Mouse (Mus musculus) spleen, adult 18-20 months (tissue): ENCODE data around the gene Gm20388.

Experiments used
- DNase-seq, 2 experiments: peaks; one replicate each; pipeline ENCODE4 v3.0.0; 2022; ENCODE audit warnings: mixed read lengths in 2 of 2

Gene Gm20388

DNA sequence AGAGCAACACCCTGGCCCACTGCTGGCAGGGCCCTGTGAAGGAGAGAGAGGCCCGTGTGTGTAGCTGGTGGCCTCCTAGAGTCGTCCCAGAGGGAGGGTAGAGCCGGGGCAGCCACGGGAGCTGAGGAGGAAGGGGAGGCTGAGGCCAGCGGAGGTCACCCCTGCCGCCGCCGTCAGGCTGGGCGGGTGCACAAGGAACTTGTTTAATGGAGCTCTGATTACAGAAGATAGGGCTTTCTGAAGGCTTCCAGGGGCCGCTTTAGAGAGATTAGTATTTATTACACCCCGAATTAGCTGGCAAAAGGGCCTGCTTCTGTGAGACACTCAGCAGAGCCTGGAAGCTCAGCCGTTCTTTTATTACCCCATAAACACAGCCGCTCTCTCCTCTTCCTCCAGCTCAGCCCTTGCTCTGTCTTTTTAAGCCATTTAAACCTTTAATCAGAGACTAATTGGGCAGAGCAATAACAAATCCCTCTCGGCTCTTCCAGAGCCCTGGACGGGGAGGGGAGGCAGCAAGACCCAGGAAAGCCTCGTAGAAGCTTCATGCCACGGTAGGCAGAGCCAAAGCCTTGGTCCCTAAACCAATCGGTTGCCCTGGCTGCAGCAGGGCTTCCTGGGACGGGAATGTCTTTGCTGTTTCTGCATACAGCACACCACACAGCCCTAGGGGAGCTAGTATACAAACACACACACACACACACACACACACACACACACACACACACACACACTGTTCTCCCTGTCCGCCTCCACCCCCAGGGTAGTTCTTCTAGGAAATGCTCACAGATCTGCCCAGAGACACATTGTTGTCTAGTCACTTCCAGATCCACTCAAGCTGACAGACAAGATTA, 1448.7 kb downstream of the Gm20388 start:
- no peak for DNase-seq

DNA sequence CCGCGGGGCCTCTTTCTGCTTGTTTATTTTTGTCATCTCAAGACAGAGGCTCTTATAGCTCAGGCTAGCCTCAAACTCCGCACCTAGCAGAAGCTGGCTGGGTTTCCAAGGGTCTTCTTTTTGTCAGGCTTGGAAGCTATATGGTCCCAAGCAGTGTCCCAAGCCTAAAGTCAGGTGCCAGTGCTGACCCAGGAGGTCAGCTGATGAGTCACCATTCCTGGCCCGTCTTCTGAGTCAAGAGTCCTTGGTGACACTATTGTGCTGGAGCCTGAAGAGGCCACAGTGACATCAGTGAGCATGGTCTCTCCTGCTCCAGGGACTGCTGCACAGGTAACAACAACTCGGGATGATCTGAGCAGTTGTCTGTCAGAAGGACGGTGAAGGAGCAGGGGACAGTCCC, 1449.4 kb downstream of the Gm20388 start:
- DNase-seq = no peak

DNA sequence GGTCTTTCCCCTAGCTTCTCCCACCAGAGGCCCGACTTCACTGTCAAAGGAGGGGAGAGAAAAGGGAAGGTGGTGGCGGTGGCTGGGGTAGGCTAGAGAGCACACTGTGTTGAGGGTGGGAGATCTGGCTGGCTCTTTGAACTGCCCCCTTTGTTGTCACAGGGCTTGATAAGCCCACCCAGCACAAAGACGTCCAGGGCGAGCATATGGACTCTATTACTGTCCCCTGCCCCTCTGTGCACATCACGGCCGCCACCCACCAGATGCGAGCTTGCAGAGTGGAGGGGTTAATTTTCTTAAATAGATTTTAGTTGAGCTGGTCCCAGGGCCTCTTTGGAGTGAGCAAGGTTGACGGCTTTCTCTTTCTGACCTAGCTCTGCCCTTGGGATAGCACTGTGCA, 1450.5 kb downstream of the Gm20388 start:
- DNase-seq = no peak

- DNase-seq = no peak
Measured at GRCm38 (mm10) chr8:121364646-121365045, 1454.0 kb downstream of the Gm20388 start.

DNA sequence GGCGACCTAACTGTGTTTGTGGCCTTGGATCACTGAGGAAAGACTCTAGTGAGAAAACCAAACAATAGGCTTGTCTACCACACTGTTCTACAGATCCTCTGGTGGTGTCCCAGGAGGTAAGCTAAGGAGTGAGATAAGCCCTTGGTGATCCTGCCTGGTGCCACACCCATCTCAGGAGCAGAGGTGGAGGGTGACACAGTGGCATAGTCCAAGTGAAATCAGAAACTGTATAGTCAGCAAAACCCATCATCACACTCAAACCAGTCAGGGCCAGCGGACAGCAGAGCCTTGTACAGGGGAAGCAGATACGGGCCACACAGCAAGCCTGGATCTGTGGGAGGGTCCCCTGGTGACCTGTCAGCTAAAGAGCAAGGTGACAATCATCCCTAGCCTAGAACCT, 1454.5 kb downstream of the Gm20388 start:
- no peak for DNase-seq

DNA sequence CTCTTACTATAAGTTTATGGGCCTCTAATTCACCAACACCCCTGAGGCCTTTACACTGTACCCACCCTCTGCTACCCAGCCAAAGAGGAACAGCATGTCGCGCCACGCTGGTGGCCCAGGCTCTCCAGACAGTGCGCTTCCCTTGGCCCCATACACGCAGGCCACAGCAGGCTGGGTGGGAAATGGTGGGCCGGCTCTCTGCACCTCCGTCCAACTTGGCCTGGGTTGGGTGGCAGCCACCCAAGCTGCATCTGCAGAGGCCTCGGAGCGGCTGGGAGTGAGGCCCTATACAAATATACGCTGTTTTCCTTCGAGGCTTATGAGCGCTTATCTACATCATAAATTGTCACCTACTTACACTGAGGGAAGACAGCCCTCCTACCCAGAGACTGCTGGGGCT, 1456.0 kb downstream of the Gm20388 start:
- no peak for DNase-seq

- no peak for DNase-seq
Measured at GRCm38 (mm10) chr8:121368799-121369198, 1458.2 kb downstream of the Gm20388 start.

- no peak for DNase-seq
Measured at GRCm38 (mm10) chr8:121369378-121369777, 1458.7 kb downstream of the Gm20388 start.

- DNase-seq = no peak
Measured at GRCm38 (mm10) chr8:121371287-121371686, 1460.6 kb downstream of the Gm20388 start.

DNA sequence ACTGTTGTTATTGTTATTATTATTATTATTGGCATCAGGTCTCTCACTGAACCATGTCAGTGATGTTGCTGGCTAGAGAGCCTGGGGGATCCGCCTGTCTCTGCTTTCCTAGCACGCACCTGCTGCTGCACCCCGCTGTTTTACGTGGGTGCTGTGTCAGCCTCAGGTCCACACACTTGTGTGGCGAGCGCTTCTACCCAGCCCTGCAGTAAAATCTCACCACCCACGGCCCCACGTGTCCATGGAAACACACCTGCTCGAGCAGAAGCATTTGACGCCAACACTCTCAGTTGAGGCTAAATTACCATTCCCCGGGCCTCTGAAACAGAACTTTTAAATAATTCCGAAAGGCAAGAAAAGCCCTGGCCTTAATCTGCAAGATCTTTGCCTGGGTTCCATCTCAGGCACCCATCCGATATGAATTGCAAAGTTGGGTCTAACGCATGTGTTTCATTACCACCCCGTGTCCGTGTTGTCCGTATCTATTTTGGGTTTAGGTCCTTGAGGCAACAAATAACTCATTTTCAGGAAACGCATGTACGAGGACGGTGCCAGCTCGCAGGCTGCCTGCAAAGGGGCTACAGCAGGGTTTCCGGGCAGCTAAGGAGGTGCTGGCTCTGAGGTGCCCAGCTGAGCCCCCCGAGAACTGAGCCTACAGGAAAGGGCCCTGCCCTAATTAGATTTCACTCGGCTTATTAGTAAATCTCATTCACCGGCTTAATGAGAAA, 1461.4 kb downstream of the Gm20388 start:
- no peak for DNase-seq

DNA sequence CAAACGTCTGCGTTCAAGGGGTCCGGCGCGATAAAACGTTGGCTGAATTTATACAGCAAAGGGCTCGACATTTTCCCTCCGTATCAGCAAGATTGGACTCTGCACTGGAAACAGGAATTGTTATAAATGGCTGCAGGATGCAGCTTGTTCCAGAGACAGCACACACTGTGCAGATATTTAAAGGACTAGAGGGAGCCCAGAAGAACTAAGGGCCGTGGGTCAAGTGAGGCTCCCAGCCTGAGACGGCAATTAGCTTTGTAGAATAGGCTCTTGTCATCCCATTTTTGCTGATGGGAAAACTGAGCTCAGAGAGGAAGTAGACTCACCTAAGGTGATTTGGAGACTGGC, 1462.0 kb downstream of the Gm20388 start:
- no peak for DNase-seq

DNA sequence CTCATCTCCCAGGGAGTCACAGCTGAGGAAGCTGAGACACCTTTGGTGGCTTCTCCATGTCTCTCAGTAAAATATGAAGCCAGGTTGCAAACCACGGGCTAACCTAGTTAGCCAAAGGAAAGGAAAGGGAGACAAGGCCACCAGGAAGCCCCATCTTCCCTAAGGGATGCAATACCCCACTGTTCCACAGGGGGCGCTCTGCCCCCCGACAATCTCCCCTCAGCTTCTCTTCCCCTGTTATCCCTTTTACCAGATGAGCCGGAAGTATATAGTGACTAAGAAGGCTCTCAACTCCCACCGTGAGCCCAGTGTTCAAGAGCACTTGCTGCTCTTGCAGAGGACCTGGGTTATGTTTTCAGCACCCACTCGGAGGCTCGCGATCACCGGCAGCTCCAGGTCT, 1463.6 kb downstream of the Gm20388 start:
- no peak for DNase-seq

GRCm38 (mm10) chr8:121374777-121375176, 1464.1 kb downstream of the Gm20388 start:
- DNase-seq = no peak

- DNase-seq = no peak
Measured at GRCm38 (mm10) chr8:121376116-121376950, 1465.7 kb downstream of the Gm20388 start.

DNA sequence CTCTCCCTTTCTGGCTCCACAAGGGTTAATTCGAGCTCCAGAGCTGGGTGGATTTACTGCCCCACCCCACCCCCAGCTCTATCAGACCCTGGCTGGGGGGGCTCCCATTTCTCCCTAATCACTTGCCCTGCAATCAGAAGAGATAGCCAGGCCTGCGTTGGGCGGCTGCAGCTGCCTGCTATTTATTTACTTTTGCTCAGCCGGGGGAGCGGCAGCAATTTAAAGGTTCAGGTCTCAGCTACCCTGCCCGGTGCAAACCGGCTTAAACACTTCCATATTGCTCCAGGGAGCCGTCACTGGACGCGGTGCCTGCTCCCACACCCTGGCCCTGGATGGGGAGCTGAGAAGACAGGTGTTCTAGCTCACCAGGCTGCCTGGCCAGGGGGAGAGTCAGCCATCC, 1467.0 kb downstream of the Gm20388 start:
- DNase-seq = no peak

GRCm38 (mm10) chr8:121379387-121379786, 1468.7 kb downstream of the Gm20388 start:
- DNase-seq = no peak

DNA sequence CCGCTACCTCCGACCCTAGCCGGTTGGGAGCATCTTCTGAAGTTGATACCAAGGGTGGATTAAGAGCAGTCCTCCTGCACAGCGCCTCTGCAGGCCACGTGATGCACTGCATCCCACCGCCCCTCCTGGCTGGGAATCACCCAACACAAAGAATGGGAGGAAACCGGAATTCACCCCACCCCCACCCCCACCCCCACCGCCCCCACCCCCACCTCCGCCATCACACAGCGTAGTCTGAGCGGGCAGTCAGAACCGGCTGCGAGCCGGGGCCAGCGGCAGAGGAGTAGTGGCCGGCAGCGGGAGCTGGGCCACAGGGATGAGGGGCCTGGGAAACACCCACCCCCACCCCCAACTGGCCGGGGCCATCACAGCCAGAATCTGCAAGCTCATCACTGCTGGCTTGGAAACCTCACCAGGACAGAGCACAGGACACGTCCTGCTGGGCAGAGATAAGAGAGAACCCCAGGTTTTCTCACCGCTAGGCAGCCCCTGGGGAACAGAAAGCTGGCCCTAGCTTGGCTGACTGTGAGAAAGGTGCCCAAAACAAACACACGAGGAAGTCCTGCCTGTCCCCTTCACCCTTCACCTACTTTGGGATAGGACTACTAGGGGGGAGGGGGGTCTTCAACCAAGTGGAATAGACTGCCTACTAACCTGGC, 1472.1 kb downstream of the Gm20388 start:
- DNase-seq = peak; percentile 17 to 50

GRCm38 (mm10) chr8:121385540-121385939, 1474.9 kb downstream of the Gm20388 start:
- DNase-seq = no peak

DNA sequence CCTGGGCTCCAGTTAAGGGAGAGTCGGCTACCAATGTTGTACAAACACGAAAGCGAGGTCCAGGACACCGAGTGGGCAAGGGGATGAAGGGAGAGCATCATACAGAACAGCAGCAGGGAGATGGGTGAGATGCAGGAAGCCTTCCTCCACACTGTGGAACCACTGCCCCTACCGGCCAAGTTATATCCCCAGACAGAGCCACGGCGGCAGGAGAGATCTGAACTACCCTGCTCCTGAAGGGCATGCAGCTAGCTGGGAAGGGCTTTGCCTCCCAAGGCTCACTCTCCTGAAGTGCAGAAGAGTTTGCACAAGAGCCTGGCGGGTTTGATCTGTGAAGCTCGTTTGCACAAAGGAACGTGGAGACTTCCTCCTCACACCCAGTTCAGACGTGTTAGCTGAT, 1480.0 kb downstream of the Gm20388 start:
- no peak for DNase-seq

- DNase-seq = no peak
Measured at GRCm38 (mm10) chr8:121391254-121391653, 1480.6 kb downstream of the Gm20388 start.

DNA sequence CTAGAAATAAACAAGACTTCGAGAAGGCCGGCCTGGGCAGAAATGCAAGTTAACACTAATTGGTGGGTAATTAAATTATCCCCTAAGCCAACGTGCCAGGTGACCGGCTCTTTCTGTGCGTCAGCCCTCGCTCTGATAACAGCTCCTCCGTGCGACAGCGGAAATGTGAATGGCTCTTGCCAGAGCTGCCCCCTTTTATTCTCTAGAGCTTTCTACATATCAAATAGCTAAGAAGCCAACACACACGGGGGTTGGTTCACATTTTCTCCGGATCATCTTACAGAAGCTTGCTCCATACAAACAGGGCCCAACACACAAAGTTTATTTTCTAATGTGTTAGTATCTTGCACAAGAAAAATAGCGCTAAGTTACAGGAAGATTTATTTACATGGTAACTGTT, 1481.1 kb downstream of the Gm20388 start:
- DNase-seq = no peak

DNA sequence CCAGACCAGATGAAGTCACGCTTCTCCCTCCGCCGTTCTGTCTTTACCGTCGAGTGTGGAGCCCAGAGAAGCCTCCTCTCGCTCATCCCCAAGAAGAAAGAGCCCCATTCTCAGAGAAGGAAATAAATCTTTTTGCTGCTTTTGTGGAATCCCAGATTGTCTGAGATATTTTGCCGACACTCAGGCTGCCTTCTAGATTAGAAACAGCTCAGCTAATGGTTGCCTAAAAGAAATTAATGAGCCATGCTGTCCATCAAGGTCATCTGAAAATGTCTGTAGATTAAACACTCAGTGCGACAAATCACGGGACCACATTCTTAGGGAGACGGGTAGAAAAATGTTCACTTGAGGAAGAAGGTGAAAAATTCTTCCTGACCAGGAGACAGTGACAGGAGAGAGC, 1481.8 kb downstream of the Gm20388 start:
- no peak for DNase-seq

DNA sequence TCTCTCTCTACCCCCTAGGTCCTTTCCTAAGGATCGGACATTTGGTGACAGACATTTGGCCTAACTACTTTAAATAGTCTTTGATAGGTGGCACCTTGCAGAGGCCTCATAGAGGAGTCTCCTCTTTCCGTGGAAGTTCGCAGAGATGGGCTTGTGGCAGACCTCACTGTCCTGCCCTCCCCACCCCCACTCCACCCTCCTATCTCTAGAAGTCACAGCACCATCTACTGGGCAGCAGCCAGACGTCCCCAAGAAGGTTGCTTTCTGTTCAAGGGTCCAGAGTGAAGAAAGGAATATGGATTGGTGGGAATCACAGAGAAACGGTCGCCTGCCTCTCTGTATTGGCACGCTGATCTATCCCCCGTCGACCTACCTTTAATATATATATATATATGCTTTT, 1482.5 kb downstream of the Gm20388 start:
- no peak for DNase-seq
